Mouse (Mus musculus) forebrain, embryonic 14.5 days (tissue): ENCODE measurements at regions not wholly inside any gene's neighbourhood (a gene's known extent, or its start where the extent isn't known, plus 50 kb on each side); places are given as distances from the start of the nearest gene placed in this dataset.
"Not testable (repeated sequence)": the region's sequence is repeated elsewhere in the genome, so short reads cannot be mapped to it uniquely, and the experiment has no call there.

ENCODE experiments used
- ATAC-seq: fragments of 200-750 bp; cut with Nextera tagmentation; 2 replicates; pipeline ENCODE4 v1.8.0; 2017; ENCODE audit warnings: mild to moderate bottlenecking, moderate library complexity
- DNase-seq: peaks from one replicate; pipeline ENCODE4 v3.0.0-alpha.2; 2015; ENCODE audit warnings: low spot score
- H3K27ac ChIP-seq: fragments of 300-500 bp; sonication (generic); 2 replicates; pipeline ENCODE4 v1.5.1; 2014; ENCODE audit warnings: low read depth, mild to moderate bottlenecking, control low read depth, low read length, moderate library complexity
- H3K27me3 ChIP-seq: fragments of 300-500 bp; sonication (generic); replicated peaks from 2 replicates; pipeline ENCODE4 v1.6.1; 2014; ENCODE audit warnings: low read length, control low read depth, mixed read lengths; ENCODE audit not compliant: control insufficient read depth, insufficient read depth
- H3K36me3 ChIP-seq: fragments of 300-500 bp; sonication (generic); 2 replicates; pipeline ENCODE4 v1.6.1; 2014; ENCODE audit warnings: low read length, control low read depth; ENCODE audit not compliant: control insufficient read depth, insufficient read depth
- H3K4me1 ChIP-seq: fragments of 300-500 bp; sonication (generic); 2 replicates; pipeline ENCODE4 v1.6.1; 2014; ENCODE audit warnings: antibody characterized with exemption, low read length, control low read depth; ENCODE audit not compliant: control insufficient read depth, insufficient read depth
- H3K4me2 ChIP-seq: fragments of 300-500 bp; sonication (generic); 2 replicates; pipeline ENCODE4 v1.6.1; 2014; ENCODE audit warnings: mild to moderate bottlenecking, control low read depth, low read length
- H3K4me3 ChIP-seq: fragments of 300-500 bp; sonication (generic); 2 replicates; pipeline ENCODE4 v1.5.1; 2014; ENCODE audit warnings: low read depth, low read length, control low read depth
- H3K9ac ChIP-seq: fragments of 300-500 bp; sonication (generic); 2 replicates; pipeline ENCODE4 v1.6.1; 2014; ENCODE audit warnings: mild to moderate bottlenecking, low read length, control low read depth, moderate library complexity
- H3K9me3 ChIP-seq: fragments of 300-500 bp; sonication (generic); replicated peaks from 2 replicates; pipeline ENCODE4 v1.6.1; 2016; ENCODE audit warnings: low read length, control low read depth, mixed read lengths; ENCODE audit not compliant: control insufficient read depth
- WGBS: fragments of 180-500 bp; shearing (Covaris S2); extraction: QIAGEN DNeasy Blood & Tissue Kit; methylation state at CpG from one replicate; pipeline ENCODE4 v1.1.7; 2014; 5-methylcytosine and 5-hydroxymethylcytosine counted together

- H3K4me2 ChIP-seq, H3K27ac ChIP-seq, DNase-seq, H3K36me3 ChIP-seq, H3K4me3 ChIP-seq, H3K4me1 ChIP-seq, H3K9ac ChIP-seq, H3K27me3 ChIP-seq, ATAC-seq: not testable (repeated sequence)
- H3K9me3 ChIP-seq, result peaks cover 11% of the 10 kb centered on the region
- 97% methylated on average over 4 of the region's 4 CpGs for WGBS
Observed at GRCm38 (mm10) chr5:104576991-104577390, 68.8 kb downstream of the BC005561 start.

GRCm38 (mm10) chr5:104582368-104582767 is 74.2 kb downstream of the BC005561 start:
- not testable (repeated sequence) for H3K4me2 ChIP-seq, H3K4me1 ChIP-seq, H3K27me3 ChIP-seq, H3K27ac ChIP-seq, H3K4me3 ChIP-seq, ATAC-seq, H3K9ac ChIP-seq
- Histone ChIP-seq H3K9me3 (peaks cover 45% of the 10 kb centered on the region), H3K36me3 (peaks cover 25% of the 10 kb centered on the region)
- peak; percentile 24 for DNase-seq
- over 99% methylated on average over 3 of the region's 3 CpGs for WGBS

GRCm38 (mm10) chr5:104609177-104609576 is 101.0 kb downstream of the BC005561 start:
- DNase-seq, result no peak
- no peak for ATAC-seq
- H3K27ac ChIP-seq, result no peak overlapping the region
- H3K9me3 ChIP-seq, result peaks cover 8% of the 10 kb centered on the region; the same call in 1 of the 2 replicates
- 83% methylated on average over 7 of the region's 7 CpGs for WGBS
- no peak overlapping the region for H3K9ac ChIP-seq
- H3K4me3 ChIP-seq, result no peak overlapping the region
- H3K4me1 ChIP-seq, result no peaks in the 10 kb centered on the region
- H3K27me3 ChIP-seq, result no peaks in the 10 kb centered on the region
- no peak overlapping the region for H3K4me2 ChIP-seq
- H3K36me3 ChIP-seq, result no peaks in the 10 kb centered on the region
